Mouse (Mus musculus): ENCODE data around the gene Inpp4b. TPM values are rescaled to one million over a fixed set of nuclear protein-coding genes. Genes with fewer than 3 reads are reported as not detected.
A peak's percentile ranks its signal among the peaks of the same experiment; 100 is the strongest.

Gene Inpp4b
- total RNA-seq, 1 experiment from 2014 or later: 77.5 TPM

GRCm38 (mm10) chr8:81452082-81452481, 109.7 kb downstream of the Inpp4b start:
- no peak for ATAC-seq (ENCODE audit: extremely low read depth, insufficient number of reproducible peaks, low FRiP score, poor library complexity, severe bottlenecking)

- ATAC-seq (ENCODE audit: extremely low read depth, insufficient number of reproducible peaks, low FRiP score, poor library complexity, severe bottlenecking): no peak
These were observed 112.5 kb downstream of the Inpp4b start for GRCm38 (mm10) chr8:81454830-81455229.

- ATAC-seq (ENCODE audit: extremely low read depth, insufficient number of reproducible peaks, low FRiP score, poor library complexity, severe bottlenecking): no peak
These were observed 121.4 kb downstream of the Inpp4b start for GRCm38 (mm10) chr8:81463762-81464161.

GRCm38 (mm10) chr8:81466776-81467175, 124.4 kb downstream of the Inpp4b start:
- peak; percentile 89; the same call in 1 of the 2 replicates for ATAC-seq (ENCODE audit: extremely low read depth, insufficient number of reproducible peaks, low FRiP score, poor library complexity, severe bottlenecking)

- peak; percentile 64; the same call in 1 of the 2 replicates for ATAC-seq (ENCODE audit: extremely low read depth, insufficient number of reproducible peaks, low FRiP score, poor library complexity, severe bottlenecking)
These were observed 136.3 kb downstream of the Inpp4b start for GRCm38 (mm10) chr8:81478674-81479073.

- ATAC-seq (ENCODE audit: extremely low read depth, insufficient number of reproducible peaks, low FRiP score, poor library complexity, severe bottlenecking): no peak
These were observed 141.5 kb downstream of the Inpp4b start for GRCm38 (mm10) chr8:81483834-81484233.

GRCm38 (mm10) chr8:81485626-81486025, 143.3 kb downstream of the Inpp4b start:
- no peak for ATAC-seq (ENCODE audit: extremely low read depth, insufficient number of reproducible peaks, low FRiP score, poor library complexity, severe bottlenecking)

GRCm38 (mm10) chr8:81489894-81490661, 147.7 kb downstream of the Inpp4b start:
- ATAC-seq (ENCODE audit: extremely low read depth, insufficient number of reproducible peaks, low FRiP score, poor library complexity, severe bottlenecking): no peak

GRCm38 (mm10) chr8:81491097-81491705, 148.8 kb downstream of the Inpp4b start:
- no peak for ATAC-seq (ENCODE audit: extremely low read depth, insufficient number of reproducible peaks, low FRiP score, poor library complexity, severe bottlenecking)

GRCm38 (mm10) chr8:81491706-81492204, 149.4 kb downstream of the Inpp4b start:
- ATAC-seq (ENCODE audit: extremely low read depth, insufficient number of reproducible peaks, low FRiP score, poor library complexity, severe bottlenecking): no peak

- ATAC-seq (ENCODE audit: extremely low read depth, insufficient number of reproducible peaks, low FRiP score, poor library complexity, severe bottlenecking): no peak
These were observed 152.5 kb downstream of the Inpp4b start for GRCm38 (mm10) chr8:81494823-81495222.

- peak; percentile 26; the same call in 1 of the 2 replicates for ATAC-seq (ENCODE audit: extremely low read depth, insufficient number of reproducible peaks, low FRiP score, poor library complexity, severe bottlenecking)
These were observed 155.3 kb downstream of the Inpp4b start for GRCm38 (mm10) chr8:81497646-81498045.

- no peak for ATAC-seq (ENCODE audit: extremely low read depth, insufficient number of reproducible peaks, low FRiP score, poor library complexity, severe bottlenecking)
These were observed 159.9 kb downstream of the Inpp4b start for GRCm38 (mm10) chr8:81502216-81502615.

- no peak for ATAC-seq (ENCODE audit: extremely low read depth, insufficient number of reproducible peaks, low FRiP score, poor library complexity, severe bottlenecking)
These were observed 160.6 kb downstream of the Inpp4b start for GRCm38 (mm10) chr8:81502982-81503381.

GRCm38 (mm10) chr8:81512826-81513225, 170.5 kb downstream of the Inpp4b start:
- ATAC-seq (ENCODE audit: extremely low read depth, insufficient number of reproducible peaks, low FRiP score, poor library complexity, severe bottlenecking): no peak

GRCm38 (mm10) chr8:81514425-81514824, 172.1 kb downstream of the Inpp4b start:
- ATAC-seq (ENCODE audit: extremely low read depth, insufficient number of reproducible peaks, low FRiP score, poor library complexity, severe bottlenecking): no peak

GRCm38 (mm10) chr8:81522085-81522484, 179.7 kb downstream of the Inpp4b start:
- no peak for ATAC-seq (ENCODE audit: extremely low read depth, insufficient number of reproducible peaks, low FRiP score, poor library complexity, severe bottlenecking)

- ATAC-seq (ENCODE audit: extremely low read depth, insufficient number of reproducible peaks, low FRiP score, poor library complexity, severe bottlenecking): no peak
These were observed 182.2 kb downstream of the Inpp4b start for GRCm38 (mm10) chr8:81524561-81524960.

- no peak for ATAC-seq (ENCODE audit: extremely low read depth, insufficient number of reproducible peaks, low FRiP score, poor library complexity, severe bottlenecking)
These were observed 185.3 kb downstream of the Inpp4b start for GRCm38 (mm10) chr8:81527661-81528060.

- ATAC-seq (ENCODE audit: extremely low read depth, insufficient number of reproducible peaks, low FRiP score, poor library complexity, severe bottlenecking): no peak
These were observed 196.0 kb downstream of the Inpp4b start for GRCm38 (mm10) chr8:81538310-81538709.
